Mouse (Mus musculus) limb, embryonic 14.5 days (tissue): ENCODE results near the gene Dock7. TPM values are rescaled to one million over a fixed set of nuclear protein-coding genes. Genes with fewer than 3 reads are reported as not detected.
A peak's percentile ranks its signal among the peaks of the same experiment; 100 is the strongest.

Source experiments
- ATAC-seq: fragments of 200-750 bp; cut with Nextera tagmentation; 2 replicates; pipeline ENCODE4 v1.8.0; 2017; ENCODE audit warnings: low read depth, moderate number of reproducible peaks, moderate TSS enrichment; ENCODE audit not compliant: low FRiP score
- DNase-seq: peaks from one replicate; pipeline ENCODE4 v3.0.0-alpha.2; 2015; ENCODE audit warnings: low spot score
- H3K27ac ChIP-seq: fragments of 300-500 bp; sonication (generic); replicated peaks from 2 replicates; pipeline ENCODE4 v1.5.1; 2014; ENCODE audit warnings: low read depth, mild to moderate bottlenecking, low read length, moderate library complexity, mixed read lengths
- H3K27me3 ChIP-seq: fragments of 300-500 bp; sonication (generic); 2 replicates; pipeline ENCODE4 v1.6.1; 2014; ENCODE audit warnings: low read length, mixed read lengths; ENCODE audit not compliant: control insufficient read depth, insufficient read depth
- H3K36me3 ChIP-seq: fragments of 300-500 bp; sonication (generic); 2 replicates; pipeline ENCODE4 v1.6.1; 2014; ENCODE audit warnings: mild to moderate bottlenecking, low read length, moderate library complexity, mixed read lengths; ENCODE audit not compliant: control insufficient read depth, insufficient read depth
- H3K4me1 ChIP-seq: fragments of 300-500 bp; sonication (generic); 2 replicates; pipeline ENCODE4 v1.6.1; 2014; ENCODE audit warnings: antibody characterized with exemption, low read length, mixed read lengths; ENCODE audit not compliant: control insufficient read depth, insufficient read depth
- H3K4me2 ChIP-seq: fragments of 300-500 bp; sonication (generic); replicated peaks from 2 replicates; pipeline ENCODE4 v1.6.1; 2014; ENCODE audit warnings: low read depth, mild to moderate bottlenecking, low read length, moderate library complexity; ENCODE audit not compliant: severe bottlenecking
- H3K4me3 ChIP-seq: fragments of 300-500 bp; sonication (generic); replicated peaks from 2 replicates; pipeline ENCODE4 v1.5.1; 2014; ENCODE audit warnings: low read length
- H3K9ac ChIP-seq: fragments of 300-500 bp; sonication (generic); 2 replicates; pipeline ENCODE4 v1.6.1; 2014; ENCODE audit warnings: mild to moderate bottlenecking, low read depth, low read length, moderate library complexity; ENCODE audit not compliant: severe bottlenecking
- H3K9me3 ChIP-seq: fragments of 300-500 bp; sonication (generic); 2 replicates; pipeline ENCODE4 v1.6.1; 2016; ENCODE audit warnings: low read length; ENCODE audit not compliant: control insufficient read depth
- POLR2A ChIP-seq: fragments of 200-500 bp; IDR thresholded peaks from 2 replicates; pipeline ENCODE4 v1.8.0; 2012; ENCODE audit warnings: inconsistent platforms, mild to moderate bottlenecking, moderate library complexity, borderline replicate concordance; ENCODE audit not compliant: insufficient read depth, insufficient read length; ENCODE audit errors: extremely low read depth
- WGBS: fragments of 180-500 bp; shearing (Covaris S2); extraction: QIAGEN DNeasy Blood & Tissue Kit; methylation state at CpG from one replicate; pipeline ENCODE4 v1.1.7; 2014; 5-methylcytosine and 5-hydroxymethylcytosine counted together
- polyA plus RNA-seq, 2 experiments: library from polyadenylated mRNA; depleted of rRNA in 1 of 2; stranded (reverse) in 1 of 2; unstranded in 1 of 2; fragments of >200 nt; fragmentation: Nextera tagmentation in 1 of 2; extraction: Ambion mirVana in 1 of 2; gene quantifications; 2 replicates each; pipeline versions ENCODE4 v1.2.1 to v1.2.3; 2012 to 2014

Dock7 gene
- polyA plus RNA-seq, 2 experiments = 73.2 to 154 TPM

DNA sequence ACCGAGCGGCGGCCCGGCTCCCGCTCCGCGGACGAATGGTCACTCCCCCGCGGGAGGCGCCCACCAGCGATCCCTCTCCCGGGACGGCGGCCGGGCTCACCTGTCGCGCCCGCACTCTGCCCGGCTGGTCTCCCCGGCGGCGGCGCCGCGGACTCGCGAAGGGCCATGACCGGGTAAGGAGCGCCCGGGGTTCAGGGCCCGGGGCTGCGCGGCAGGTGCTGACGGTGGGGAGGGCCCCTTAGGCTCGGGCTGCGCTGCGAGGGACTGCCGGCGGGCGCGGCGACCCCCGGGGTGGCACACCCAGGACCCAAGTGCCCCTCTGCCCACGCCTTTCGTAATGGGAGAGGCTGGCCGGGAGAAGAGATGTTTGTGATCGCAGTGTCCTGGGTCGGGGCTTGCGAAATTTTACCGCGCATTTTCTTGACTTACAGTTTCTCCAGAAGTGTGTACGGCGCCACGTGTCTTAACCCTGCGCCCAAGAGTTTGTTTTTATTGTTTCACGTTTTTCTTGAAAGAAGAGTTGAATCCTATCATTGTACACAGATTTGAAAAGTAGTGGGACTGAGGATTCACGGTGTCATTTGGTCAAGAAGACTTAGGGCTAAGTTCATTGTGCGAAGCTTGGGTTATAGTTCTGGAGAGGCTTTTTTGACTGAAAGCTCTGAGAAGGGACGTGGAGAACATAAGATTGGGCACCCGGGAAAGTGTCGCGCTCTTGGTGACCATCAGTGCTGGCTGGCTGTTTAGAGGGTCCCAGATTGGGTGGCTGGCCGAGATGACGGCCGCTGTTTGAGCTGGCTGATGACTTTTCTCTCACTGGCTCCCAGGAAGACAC lies 196.4 kb downstream of the Dock7 start:
- peak; percentile 0; the same call in 1 of the 2 replicates for ATAC-seq
- H3K4me2 ChIP-seq = peak overlapping the region; percentile 60
- DNase-seq = peak; percentile 32
- TF ChIP-seq POLR2A = no peak
- no peaks in the 10 kb centered on the region for H3K27me3 ChIP-seq
- H3K27ac ChIP-seq = peak overlapping the region; percentile 100
- no peaks in the 10 kb centered on the region for H3K9me3 ChIP-seq
- under 1% methylated on average over 53 of the region's 66 CpGs for WGBS
- H3K36me3 ChIP-seq = no peaks in the 10 kb centered on the region
- peak overlapping the region; percentile 97 for H3K4me3 ChIP-seq
- peak overlapping the region; percentile 93 for H3K9ac ChIP-seq
- H3K4me1 ChIP-seq = peaks cover 14% of the 10 kb centered on the region

- Histone ChIP-seq H3K36me3 (no peaks in the 10 kb centered on the region), H3K27me3 (no peaks in the 10 kb centered on the region), H3K4me1 (peaks cover 14% of the 10 kb centered on the region), H3K9ac (peak within 1 kb of the TSS; percentile 93), H3K9me3 (no peaks in the 10 kb centered on the region), H3K27ac (peak within 1 kb of the TSS; percentile 100), H3K4me2 (peak within 1 kb of the TSS; percentile 90), H3K4me3 (peak within 1 kb of the TSS; percentile 97)
- 0 out of 2 replicates have a peak, but pooled peaks have one; percentile 20 for TF ChIP-seq POLR2A
- peak; percentile 57 for ATAC-seq
- peak; percentile 77 for DNase-seq
- WGBS = 4% methylated on average over 65 of the region's 67 CpGs
Observed at GRCm38 (mm10) chr4:98923568-98924070, 197.1 kb downstream of the Dock7 start, which contains the start of gene Usp1. Gene Usp1 (plus strand): TSS chr4:98923810.

DNA sequence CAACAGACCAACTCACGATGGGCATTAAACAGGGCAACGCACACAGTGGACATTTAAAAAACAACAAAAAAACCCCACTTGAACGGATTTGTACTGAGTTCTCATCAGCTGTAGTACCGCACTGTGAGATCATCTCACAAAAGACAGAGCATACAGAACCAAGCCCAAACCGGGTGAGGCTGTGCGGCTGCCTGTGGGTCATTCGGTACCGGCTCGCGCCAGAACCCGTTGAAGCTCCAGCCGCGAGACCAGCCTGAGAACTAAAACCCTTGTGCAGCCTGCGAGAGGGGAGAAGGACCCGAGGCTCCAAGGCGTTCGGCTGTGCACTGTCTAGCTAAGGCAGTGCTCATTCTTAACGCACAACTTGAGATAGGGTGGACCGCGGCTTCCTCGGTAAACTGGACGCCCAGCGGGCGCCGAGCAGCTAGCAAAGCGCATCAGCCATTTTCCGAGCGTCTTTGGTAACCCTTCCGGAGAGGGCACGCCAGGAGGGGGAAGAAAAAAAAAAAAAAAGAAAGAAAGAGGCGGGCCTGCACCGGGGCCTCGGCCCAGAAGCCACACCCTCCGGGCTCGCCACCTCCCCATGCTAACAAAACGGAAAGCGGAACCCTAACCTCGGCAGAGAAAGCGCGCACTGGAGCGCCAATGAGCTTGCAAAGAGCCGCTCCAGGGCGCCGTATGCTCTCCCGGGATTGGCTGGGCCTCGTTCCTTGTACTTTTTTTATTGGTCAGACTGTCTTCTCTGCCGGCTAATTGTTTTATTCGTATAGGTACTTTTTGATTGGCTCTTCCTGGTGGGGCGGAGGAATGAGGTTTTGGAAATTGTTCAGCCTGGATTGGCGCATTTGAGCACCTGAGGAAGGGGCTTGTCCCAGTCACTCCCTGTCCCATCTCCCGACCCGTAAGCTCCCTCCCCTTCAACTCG lies 197.8 kb downstream of the Dock7 start:
- H3K36me3 ChIP-seq = no peaks in the 10 kb centered on the region
- under 1% methylated on average over 52 of the region's 53 CpGs for WGBS
- no peaks in the 10 kb centered on the region for H3K9me3 ChIP-seq
- H3K4me1 ChIP-seq = peaks cover 14% of the 10 kb centered on the region
- DNase-seq = peak; percentile 99
- H3K4me3 ChIP-seq = peak overlapping the region; percentile 97
- peak overlapping the region; percentile 93 for H3K9ac ChIP-seq
- H3K27me3 ChIP-seq = no peaks in the 10 kb centered on the region
- TF ChIP-seq POLR2A = peak; percentile 86; the same call in 1 of the 2 replicates
- peak; percentile 96 for ATAC-seq
- peak overlapping the region; percentile 100 for H3K27ac ChIP-seq
- peak overlapping the region; percentile 90 for H3K4me2 ChIP-seq

DNA sequence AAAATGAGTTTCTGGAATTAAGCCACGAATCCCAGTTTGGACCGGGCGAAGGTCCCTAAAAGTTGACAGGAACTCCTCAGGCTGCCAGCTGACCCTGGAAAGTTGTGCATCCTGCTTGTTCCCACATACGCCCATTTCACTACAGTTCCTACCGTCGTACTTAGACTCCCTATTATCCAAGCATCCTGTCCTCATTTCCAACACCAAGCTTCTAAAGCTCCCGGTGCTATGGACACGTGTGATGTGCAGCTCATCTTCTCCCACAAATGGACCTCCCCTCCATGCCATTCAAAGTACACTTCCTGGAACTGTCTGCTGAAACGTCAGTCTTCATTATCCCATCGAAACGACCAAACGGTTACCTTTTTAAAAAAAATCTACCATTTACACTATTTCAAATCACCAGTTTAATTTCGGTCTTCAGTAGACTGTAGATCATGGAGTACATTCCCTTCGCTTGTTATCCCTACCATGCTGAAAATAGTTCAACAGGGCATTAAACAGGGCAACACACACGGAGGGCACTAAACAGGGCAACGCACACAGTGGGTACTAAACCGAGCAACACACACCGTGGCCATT lies 198.6 kb downstream of the Dock7 start:
- ATAC-seq = no peak
- Histone ChIP-seq H3K36me3 (no peaks in the 10 kb centered on the region), H3K9me3 (no peaks in the 10 kb centered on the region), H3K4me1 (peaks cover 14% of the 10 kb centered on the region), H3K4me2 (peak overlapping the region; percentile 90), H3K4me3 (peak overlapping the region; percentile 97), H3K27ac (peak overlapping the region; percentile 100), H3K27me3 (no peaks in the 10 kb centered on the region), H3K9ac (peak overlapping the region; percentile 77)
- WGBS = 14% methylated on average over 18 of the region's 18 CpGs
- no peak for DNase-seq
- no peak for TF ChIP-seq POLR2A
